Mouse (Mus musculus): ENCODE results near the gene Zbtb38.
"Not testable (repeated sequence)": the region's sequence is repeated elsewhere in the genome, so short reads cannot be mapped to it uniquely, and the experiment has no call there.

Zbtb38 gene

GRCm38 (mm10) chr9:96675763-96676640 is 76.6 kb downstream of the Zbtb38 start:
- DNase-seq, result no peak

GRCm38 (mm10) chr9:96675071-96675762 is 77.4 kb downstream of the Zbtb38 start:
- DNase-seq, result peak; percentile 64

GRCm38 (mm10) chr9:96674301-96674700 is 78.3 kb downstream of the Zbtb38 start:
- DNase-seq, result no peak

GRCm38 (mm10) chr9:96672466-96672865 is 80.2 kb downstream of the Zbtb38 start:
- peak; percentile 33 for DNase-seq

DNA sequence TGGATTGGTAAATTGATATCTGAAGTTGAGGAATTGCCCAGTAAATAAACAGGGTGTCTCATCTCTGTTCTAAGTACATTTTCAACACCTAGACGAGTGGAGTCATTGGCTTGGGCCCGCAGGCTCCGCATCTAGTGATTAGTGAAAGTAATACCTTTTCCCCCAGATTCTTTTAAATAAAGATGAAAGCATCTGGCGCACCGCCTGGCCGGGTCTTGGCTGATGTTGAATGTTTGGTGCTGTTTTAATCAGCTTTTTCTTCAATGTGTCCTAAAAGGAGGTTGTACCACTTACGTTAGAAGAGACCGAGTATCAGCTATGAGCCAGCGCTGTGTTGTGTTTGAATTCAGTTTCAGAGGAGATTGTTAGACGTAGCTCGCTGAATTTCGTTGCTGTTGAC is 81.4 kb downstream of the Zbtb38 start:
- no peak for DNase-seq

DNA sequence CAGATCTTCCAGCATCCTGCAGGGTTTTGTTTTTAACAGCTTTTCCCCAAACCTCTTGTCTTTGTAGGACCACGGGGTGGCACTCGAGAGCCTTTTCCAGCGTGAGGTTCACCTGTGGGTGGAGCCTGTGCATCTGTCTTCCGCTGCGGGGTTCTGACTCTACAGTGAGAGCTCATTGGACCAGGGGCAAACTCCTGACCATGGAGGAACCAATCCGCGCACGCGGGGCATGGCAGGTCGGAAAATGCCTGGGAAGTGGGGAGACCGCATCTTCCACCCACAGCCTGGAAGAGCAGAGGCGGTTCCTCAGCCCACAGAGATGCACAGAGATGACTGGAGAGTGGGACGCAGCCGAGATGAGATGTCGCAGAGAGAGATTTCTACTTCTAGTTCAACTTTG is 82.8 kb downstream of the Zbtb38 start:
- peak; percentile 97 for DNase-seq

DNA sequence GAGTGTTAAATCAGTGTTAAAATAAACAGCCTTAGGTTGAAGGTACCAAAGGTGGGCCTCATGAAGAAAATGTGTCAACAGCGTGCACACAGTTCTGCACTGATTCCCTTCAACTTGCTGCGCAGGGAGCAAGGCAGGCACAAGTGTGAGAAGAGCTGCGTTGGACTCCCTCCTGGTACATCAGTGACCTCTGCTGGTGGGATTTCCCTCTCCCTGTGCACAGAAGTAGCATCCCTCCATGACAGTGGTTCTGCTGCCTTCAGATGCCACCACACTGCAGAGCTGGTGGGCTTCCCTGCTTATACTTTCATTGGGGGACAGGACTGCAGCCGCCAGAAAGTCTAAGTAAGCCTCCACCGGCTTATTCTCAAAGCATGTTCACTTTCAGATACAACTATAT is 84.0 kb downstream of the Zbtb38 start:
- peak; percentile 84 for DNase-seq

- no peak for DNase-seq
Observed at GRCm38 (mm10) chr9:96660510-96661244, 92.0 kb downstream of the Zbtb38 start.

DNA sequence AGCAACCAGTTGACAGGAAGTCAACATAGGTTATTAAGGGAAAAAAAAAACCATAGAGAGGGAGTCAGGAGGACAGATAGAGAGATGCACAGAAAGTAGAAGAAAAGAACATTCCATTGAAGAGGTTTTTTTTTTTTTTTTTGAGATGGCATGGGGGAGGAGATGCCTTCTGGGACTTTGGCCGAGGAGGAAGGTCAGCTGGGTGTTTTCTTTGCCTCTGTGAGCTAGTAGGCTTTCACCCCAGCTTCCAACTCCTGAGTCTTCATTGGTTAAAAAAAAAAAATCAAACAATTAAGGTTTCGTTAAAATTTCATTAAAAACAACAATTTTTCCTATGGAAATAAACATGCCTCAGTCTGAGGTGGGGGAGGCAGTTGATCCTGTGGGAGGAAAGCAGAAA is 92.8 kb downstream of the Zbtb38 start:
- DNase-seq, result no peak

- no peak for DNase-seq
Observed at GRCm38 (mm10) chr9:96653538-96653937, 99.1 kb downstream of the Zbtb38 start.

DNA sequence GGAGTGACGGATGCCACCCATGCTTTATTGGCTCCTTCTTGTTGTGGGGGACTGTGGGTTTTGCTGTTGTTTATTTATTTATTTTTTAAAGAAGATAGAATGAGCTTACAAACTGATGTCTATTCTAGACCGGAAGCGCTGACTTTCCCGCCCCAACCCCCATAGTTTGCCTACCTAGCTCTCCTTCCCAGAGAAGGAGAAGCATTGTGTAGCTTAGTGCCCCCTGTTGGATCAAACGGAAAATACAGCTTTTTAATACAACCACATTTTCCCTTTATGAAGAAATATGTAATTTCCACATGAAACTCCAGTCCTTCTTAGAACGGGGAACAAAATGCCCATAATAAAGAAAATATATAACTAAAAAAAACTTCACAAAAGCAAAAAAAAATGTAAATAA is 99.9 kb downstream of the Zbtb38 start:
- DNase-seq, result no peak

DNA sequence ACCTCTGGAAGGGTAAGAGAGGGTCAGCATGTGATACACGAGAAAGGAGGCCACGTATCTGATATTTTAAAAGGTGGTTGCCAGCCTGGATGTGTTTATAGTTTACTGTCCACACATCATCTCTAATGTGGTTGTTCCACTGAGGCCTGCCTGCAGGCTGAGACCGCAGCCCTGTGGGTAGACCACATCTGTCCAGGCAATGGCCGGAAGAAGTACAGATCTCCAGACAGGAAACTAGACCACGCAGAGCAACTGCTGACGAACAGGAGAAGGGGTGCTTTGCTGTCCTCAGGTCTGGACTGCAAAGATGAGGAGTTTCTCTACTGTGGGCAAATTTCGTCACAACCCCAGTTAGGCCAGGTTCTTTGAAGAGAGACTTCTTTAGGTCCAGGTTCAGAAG is 101.8 kb downstream of the Zbtb38 start:
- DNase-seq, result no peak

- peak; percentile 66 for DNase-seq
Observed at GRCm38 (mm10) chr9:96649924-96650323, 102.7 kb downstream of the Zbtb38 start.

DNA sequence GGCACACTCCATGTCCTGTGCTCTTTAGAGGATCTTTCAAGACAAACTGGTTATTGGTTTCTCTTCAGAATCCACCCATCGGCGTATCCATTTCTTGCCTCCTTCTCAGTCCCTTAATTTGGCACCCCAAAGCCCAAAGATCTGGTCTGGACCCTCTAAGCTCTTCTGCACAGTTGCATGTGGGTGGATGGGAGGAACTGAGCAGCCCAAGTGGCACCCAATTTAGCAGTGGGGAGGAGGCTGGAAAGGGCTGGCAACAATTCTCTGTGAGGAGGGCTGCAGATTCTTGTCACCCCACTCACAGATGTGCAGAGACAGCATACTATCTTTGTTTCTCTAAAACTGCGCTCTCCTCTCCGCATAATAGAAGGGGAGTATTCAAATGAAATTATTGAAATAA is 103.3 kb downstream of the Zbtb38 start:
- DNase-seq, result no peak

DNA sequence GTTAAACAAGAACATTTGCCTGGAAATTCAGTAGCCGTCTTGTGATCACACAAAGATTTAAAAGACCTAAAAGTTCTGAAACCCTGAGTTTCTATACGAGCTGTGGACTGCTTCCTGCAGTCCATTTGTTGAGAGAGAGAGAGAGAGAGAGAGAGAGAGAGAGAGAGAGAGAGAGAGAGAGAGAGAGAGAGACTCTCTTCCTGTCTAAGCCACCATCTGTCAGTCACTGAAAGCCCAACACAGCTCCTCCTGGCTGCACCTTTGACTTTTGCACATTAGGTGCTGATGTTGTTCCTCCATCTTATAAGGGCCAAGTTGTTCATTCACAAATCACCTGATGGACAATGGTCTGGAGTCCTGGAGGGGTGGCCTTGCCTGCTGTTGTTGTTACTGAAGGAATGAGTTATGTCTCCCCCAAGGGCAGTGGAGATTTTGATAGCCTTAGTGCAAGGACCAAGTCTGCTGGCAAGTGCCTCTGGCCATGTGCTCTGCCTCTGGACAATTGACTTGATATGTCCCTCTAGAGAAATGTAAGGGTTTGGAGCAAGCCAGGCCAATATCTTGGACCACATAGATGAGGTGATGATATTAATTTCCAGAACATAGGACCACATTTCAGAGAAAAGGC is 105.8 kb downstream of the Zbtb38 start:
- DNase-seq, result no peak

GRCm38 (mm10) chr9:96644840-96645239 is 107.8 kb downstream of the Zbtb38 start:
- no peak for DNase-seq

- not testable (repeated sequence) for DNase-seq
Observed at GRCm38 (mm10) chr9:96644002-96644401, 108.6 kb downstream of the Zbtb38 start.

- DNase-seq, result peak; percentile 18
Observed at GRCm38 (mm10) chr9:96639451-96639850, 113.2 kb downstream of the Zbtb38 start.

DNA sequence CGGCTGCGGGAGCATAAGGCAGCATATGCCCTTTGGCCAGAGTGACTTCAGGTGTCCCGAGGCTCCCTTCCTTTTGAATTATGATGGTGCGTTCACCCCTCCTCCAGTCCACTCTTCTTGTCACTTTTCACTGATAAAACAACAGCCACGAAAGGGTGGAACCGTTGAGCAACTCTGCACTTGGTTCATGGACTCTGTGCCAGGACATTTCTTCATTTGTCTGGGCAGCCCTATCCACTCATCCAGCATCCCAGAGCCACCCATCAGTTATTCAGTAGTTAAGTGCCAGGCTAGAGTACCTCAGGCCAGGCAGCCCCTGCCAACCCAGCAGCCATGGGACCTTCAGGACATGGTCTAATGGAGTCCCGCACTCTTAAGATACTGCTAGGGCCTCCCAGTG is 114.1 kb downstream of the Zbtb38 start:
- DNase-seq, result no peak

DNA sequence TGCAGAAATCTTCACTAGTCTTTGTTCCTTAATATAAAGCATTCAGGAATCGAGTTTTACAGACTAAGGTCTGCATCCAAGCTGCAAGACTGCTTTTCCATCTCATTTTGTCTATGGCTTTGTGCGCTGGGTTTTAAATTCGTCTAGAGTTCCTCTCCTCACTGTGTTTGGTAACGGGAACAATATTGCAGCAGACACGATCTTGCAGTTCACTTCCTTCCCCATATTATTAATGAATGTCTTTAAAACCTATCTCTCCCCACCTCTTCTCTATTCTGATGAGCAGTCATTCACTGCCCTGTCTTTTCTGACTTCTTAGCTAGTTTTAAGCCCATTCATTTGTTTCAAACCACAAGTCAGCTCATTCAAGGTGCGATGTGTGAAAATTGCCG is 115.5 kb downstream of the Zbtb38 start:
- DNase-seq, result no peak

DNA sequence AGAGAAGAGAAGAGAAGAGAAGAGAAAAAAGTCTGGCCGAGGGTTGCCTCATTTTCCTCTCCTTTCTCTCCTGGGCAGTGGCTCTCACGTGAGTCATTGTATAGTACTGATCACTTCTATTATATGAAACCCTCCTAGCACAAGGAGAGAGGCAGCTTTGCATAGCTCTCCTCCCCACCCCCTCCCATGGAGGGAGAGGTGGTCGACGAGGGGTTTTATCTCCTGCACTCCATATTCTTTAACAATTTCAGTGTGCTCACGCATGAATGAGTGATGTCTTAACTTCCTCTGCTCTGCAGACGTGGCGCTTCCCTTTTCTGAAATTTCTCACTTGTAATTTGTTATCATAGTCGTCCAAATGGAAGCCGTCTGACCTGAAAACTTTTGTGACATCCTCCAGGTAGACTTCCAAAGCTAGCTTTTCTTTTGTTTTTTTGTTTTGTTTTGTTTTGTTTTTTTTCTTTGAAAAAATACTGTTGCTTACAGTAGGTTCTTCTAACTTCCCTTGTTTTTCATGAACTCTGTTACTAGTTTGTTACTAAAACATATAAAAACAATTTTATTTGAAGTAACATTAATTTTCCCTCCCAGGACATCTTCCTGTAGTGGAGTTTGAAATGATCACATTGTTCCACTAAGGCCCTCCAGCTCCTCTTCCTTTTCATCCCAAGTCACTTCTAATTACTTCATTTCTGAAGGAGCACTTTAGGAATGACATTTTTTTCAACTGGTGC is 116.0 kb downstream of the Zbtb38 start:
- DNase-seq, result no peak

DNA sequence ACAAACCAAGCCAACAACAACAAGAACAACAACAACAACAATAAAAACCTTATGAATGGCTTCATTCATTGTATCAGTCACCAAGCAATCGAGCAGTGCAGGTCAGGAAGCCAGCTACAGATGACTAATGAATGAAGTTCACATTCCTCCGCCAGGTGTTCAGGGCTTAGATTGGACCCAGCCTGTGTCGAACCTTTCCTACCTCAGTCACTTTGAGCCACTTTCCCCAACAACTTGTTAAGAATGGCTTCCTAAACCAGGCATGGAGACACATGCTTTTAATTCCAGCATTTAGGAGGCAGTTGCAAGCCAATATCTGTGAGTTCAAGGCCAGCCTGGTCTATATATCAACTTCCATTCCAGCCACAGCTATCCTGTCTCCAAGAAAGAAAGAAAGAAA is 116.7 kb downstream of the Zbtb38 start:
- no peak for DNase-seq
